10 mouse cellular contexts compared by ENCODE assay signal in the genomic region with DNA sequence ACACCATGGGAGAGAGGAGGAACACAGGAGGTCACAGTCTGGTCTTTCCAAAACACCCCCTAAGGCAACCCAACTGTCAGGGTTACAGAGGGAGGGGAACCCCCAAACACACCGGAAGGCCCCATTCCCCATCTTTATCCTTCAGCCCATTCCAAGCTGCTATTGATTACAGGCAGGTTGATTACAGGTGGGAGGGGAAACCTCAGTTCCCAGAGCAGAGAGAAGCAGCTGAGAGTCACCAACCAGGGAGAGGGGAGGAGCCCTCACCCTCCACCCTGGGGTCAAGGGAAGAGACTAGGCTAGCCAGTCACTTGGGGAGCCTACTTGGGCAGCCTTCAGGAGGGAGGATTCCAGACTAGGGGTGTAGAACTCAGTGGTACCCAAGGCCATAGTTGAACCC. TPM values are rescaled to one million over a fixed set of nuclear protein-coding genes. Genes with fewer than 3 reads are reported as not detected.
DNase-seq lines count a peak whose midpoint lies in the region; ATAC-seq lines count a peak whose summit lies in the region.
"Had no signal": no experiment of that assay in that cellular context is flagged by ENCODE, and none has a peak within 500 bp of the region (broad histone marks: within the 10 kb centered on the region; RNA-seq: fewer than 3 reads in every experiment).

No protein-coding gene starts in this region.

- no peaks in the 10 kb centered on the region for H3K36me3 ChIP-seq in lung, embryonic 15.5 days
- no peaks in the 10 kb centered on the region for H3K36me3 ChIP-seq in hindbrain, embryonic 14.5 days (replicated peaks; ENCODE audit: control insufficient read depth, insufficient read depth)
- H3K36me3 ChIP-seq in stomach, embryonic 15.5 days = no peaks in the 10 kb centered on the region
- H3K36me3 ChIP-seq: heart, embryonic 15.5 days had no signal

- H3K27ac ChIP-seq in lung, embryonic 15.5 days = peak overlapping the region; percentile 70
- H3K27ac ChIP-seq in hindbrain, embryonic 14.5 days = peak overlapping the region; percentile 7
- H3K27ac ChIP-seq in stomach, embryonic 15.5 days = peak overlapping the region; percentile 79

- intact Hi-C loops in heart, postnatal 10 days (cut with DNase I) = no loop called here

- peaks cover 81% of the 10 kb centered on the region for H3K4me1 ChIP-seq in lung, embryonic 15.5 days
- H3K4me1 ChIP-seq in hindbrain, embryonic 14.5 days (replicated peaks; ENCODE audit: control insufficient read depth, insufficient read depth, low read length) = peaks cover 80% of the 10 kb centered on the region
- H3K4me1 ChIP-seq in stomach, embryonic 15.5 days = peaks cover 73% of the 10 kb centered on the region

- H3K9me3 ChIP-seq in lung, embryonic 15.5 days = no peaks in the 10 kb centered on the region
- no peaks in the 10 kb centered on the region for H3K9me3 ChIP-seq in hindbrain, embryonic 14.5 days (ENCODE audit: control insufficient read depth, low read length)
- no peaks in the 10 kb centered on the region for H3K9me3 ChIP-seq in stomach, embryonic 15.5 days
- H3K9me3 ChIP-seq: heart, embryonic 15.5 days had no signal

- H3K4me3 ChIP-seq in lung, embryonic 15.5 days = no peak overlapping the region
- H3K4me3 ChIP-seq in hindbrain, embryonic 14.5 days (replicated peaks; ENCODE audit: low read length) = no peak overlapping the region
- no peak overlapping the region for H3K4me3 ChIP-seq in stomach, embryonic 15.5 days (replicated peaks)
- H3K4me3 ChIP-seq: heart, embryonic 15.5 days had no signal

- DNase-seq in cerebellum, adult 9-11 months = peak; percentile 47
- no peak for DNase-seq in cerebellum, adult 9-10 months
- DNase-seq in lung, postnatal 36 days = no peak
- no peak for DNase-seq in hindbrain, embryonic 14.5 days (ENCODE audit: low spot score)
- no peak for DNase-seq in heart, postnatal 10 days
- DNase-seq: gastrocnemius, postnatal 10 days had no signal

- H3K27me3 ChIP-seq in lung, embryonic 15.5 days = no peaks in the 10 kb centered on the region
- no peaks in the 10 kb centered on the region for H3K27me3 ChIP-seq in hindbrain, embryonic 14.5 days (ENCODE audit: control insufficient read depth, insufficient read depth, low read length)
- H3K27me3 ChIP-seq in stomach, embryonic 15.5 days (replicated peaks) = no peaks in the 10 kb centered on the region
- H3K27me3 ChIP-seq: heart, embryonic 15.5 days had no signal

- no peak overlapping the region for H3K9ac ChIP-seq in lung, embryonic 15.5 days
- no peak overlapping the region for H3K9ac ChIP-seq in hindbrain, embryonic 14.5 days
- no peak overlapping the region for H3K9ac ChIP-seq in stomach, embryonic 15.5 days
- H3K9ac ChIP-seq: heart, embryonic 15.5 days had no signal

- WGBS in lung, embryonic 15.5 days = 91% methylated on average over 1 of the region's 1 CpGs
- WGBS in hindbrain, embryonic 14.5 days = 86% methylated on average over 1 of the region's 1 CpGs
- WGBS in stomach, embryonic 15.5 days = 82% methylated on average over 1 of the region's 1 CpGs

- ATAC-seq in lung, embryonic 15.5 days (ENCODE audit: borderline replicate concordance, extremely low read depth, low FRiP score, low TSS enrichment) = no peak
- ATAC-seq in hindbrain, embryonic 14.5 days (ENCODE audit: low FRiP score) = no peak
- ATAC-seq in stomach, embryonic 15.5 days (ENCODE audit: insufficient read depth, low FRiP score, low read depth) = no peak
- no peak for ATAC-seq in granulocyte monocyte progenitor cell, adult 5-6 weeks (replicated peaks; ENCODE audit: poor library complexity, severe bottlenecking)

- H3K4me2 ChIP-seq in lung, embryonic 15.5 days = no peak overlapping the region
- H3K4me2 ChIP-seq in hindbrain, embryonic 14.5 days (replicated peaks) = no peak overlapping the region
- peak overlapping the region; percentile 0; the same call in 1 of the 2 replicates for H3K4me2 ChIP-seq in stomach, embryonic 15.5 days
- H3K4me2 ChIP-seq: heart, embryonic 15.5 days had no signal

RNA-seq across cellular contexts. Expression of gene Ncor2, which starts 5.2 kb away (rescaled TPM):
- polyA plus RNA-seq in lung, embryonic 15.5 days (2015; fragmentation: Nextera tagmentation; extraction: Ambion mirVana) = 28.7 and 30.5 TPM in 2 replicates
- 26.0 and 27.4 TPM in 2 replicates for polyA plus RNA-seq in hindbrain, embryonic 14.5 days (2014; fragmentation: Nextera tagmentation; extraction: Ambion mirVana)
- polyA plus RNA-seq in stomach, embryonic 15.5 days (2015; fragmentation: Nextera tagmentation; extraction: Ambion mirVana) = 26.7 and 32.5 TPM in 2 replicates
- total RNA-seq in heart, postnatal 10 days (2021) = 100 to 1,000 TPM; 112 to 125 TPM
- 47.9 and 77.4 TPM in 2 replicates for total RNA-seq in granulocyte monocyte progenitor cell, adult 5-6 weeks (2014; fragmentation: Nextera tagmentation)
- total RNA-seq in granulocyte monocyte progenitor cell, adult 5-6 weeks (2017) = 5.3 and 11.8 TPM in 2 replicates

Comparison
In these comparisons a context has a peak if more than half of its experiments do, and no peak if none do; other contexts are left out.
1. H3K27ac ChIP-seq: peak in every context shown above with its lines; median percentile 79 in stomach, embryonic 15.5 days; 70 in lung, embryonic 15.5 days; 7 in hindbrain, embryonic 14.5 days.